Mouse (Mus musculus) lung, embryonic 14.5 days (tissue): ENCODE results near the gene Ntm. TPM values are rescaled to one million over a fixed set of nuclear protein-coding genes. Genes with fewer than 3 reads are reported as not detected.

Experiments used
- ATAC-seq: fragments of 200-750 bp; cut with Nextera tagmentation; 2 replicates; pipeline ENCODE4 v1.8.0; 2017; ENCODE audit warnings: mild to moderate bottlenecking, moderate TSS enrichment, moderate library complexity; ENCODE audit not compliant: insufficient read depth
- DNase-seq: peaks from one replicate; pipeline ENCODE4 v3.0.0-alpha.2; 2015
- H3K27ac ChIP-seq: fragments of 300-500 bp; sonication (generic); 2 replicates; pipeline ENCODE4 v1.5.1; 2014; ENCODE audit warnings: low read depth, mild to moderate bottlenecking, moderate library complexity
- H3K27me3 ChIP-seq: fragments of 300-500 bp; sonication (generic); 2 replicates; pipeline ENCODE4 v1.6.1; 2014; ENCODE audit warnings: low read length, control low read depth; ENCODE audit not compliant: insufficient read depth
- H3K36me3 ChIP-seq: fragments of 300-500 bp; sonication (generic); 2 replicates; pipeline ENCODE4 v1.6.1; 2014; ENCODE audit warnings: control low read depth; ENCODE audit not compliant: insufficient read depth
- H3K4me1 ChIP-seq: fragments of 300-500 bp; sonication (generic); 2 replicates; pipeline ENCODE4 v1.6.1; 2014; ENCODE audit warnings: antibody characterized with exemption, control low read depth; ENCODE audit not compliant: insufficient read depth
- H3K4me2 ChIP-seq: fragments of 300-500 bp; sonication (generic); 2 replicates; pipeline ENCODE4 v1.6.1; 2014; ENCODE audit warnings: mild to moderate bottlenecking
- H3K4me3 ChIP-seq: fragments of 300-500 bp; sonication (generic); 2 replicates; pipeline ENCODE4 v1.5.1; 2014; ENCODE audit warnings: low read depth, low read length
- H3K9ac ChIP-seq: fragments of 300-500 bp; sonication (generic); 2 replicates; pipeline ENCODE4 v1.6.1; 2014
- H3K9me3 ChIP-seq: fragments of 300-500 bp; sonication (generic); 2 replicates; pipeline ENCODE4 v1.6.1; 2016; ENCODE audit warnings: low read depth, low read length, control low read depth
- CTCF ChIP-seq: IDR thresholded peaks from 2 replicates; pipeline ENCODE4 v1.5.1; 2016; ENCODE audit warnings: antibody characterized with exemption, low read depth
- WGBS: fragments of 180-500 bp; shearing (Covaris S2); extraction: QIAGEN DNeasy Blood & Tissue Kit; methylation state at CpG from one replicate; pipeline ENCODE4 v1.1.7; 2014; 5-methylcytosine and 5-hydroxymethylcytosine counted together
- polyA plus RNA-seq: library from polyadenylated mRNA; unstranded; fragments of >200 nt; fragmentation: Nextera tagmentation; extraction: Ambion mirVana; gene quantifications from 2 replicates; pipeline ENCODE4 v1.2.1, GENCODE M21; 2014

Gene Ntm
- polyA plus RNA-seq, 1 experiment from 2014 or later = 22.1 TPM

DNA sequence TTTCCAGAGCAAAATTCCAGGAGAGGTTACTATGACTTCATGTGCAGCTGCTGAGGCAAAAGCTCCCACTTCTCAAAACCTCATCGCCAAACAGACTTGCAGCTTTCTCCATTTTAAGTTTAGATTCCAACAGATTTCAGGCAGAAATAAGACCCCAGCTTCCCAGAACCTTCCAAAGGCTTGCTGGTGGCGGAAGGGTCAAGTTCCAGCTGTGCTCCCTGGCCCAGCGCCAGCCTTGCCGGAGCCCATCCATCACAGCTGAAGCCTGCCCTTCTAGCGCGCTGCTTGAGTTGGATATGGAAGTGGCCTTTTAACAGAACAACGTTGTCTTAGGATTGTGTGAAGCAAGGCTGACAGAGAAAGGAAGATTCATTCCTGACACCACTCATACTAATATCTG, 534.6 kb downstream of the Ntm start:
- ATAC-seq = peak; percentile 94
- no peaks in the 10 kb centered on the region for H3K9me3 ChIP-seq
- H3K4me2 ChIP-seq = 0 out of 2 replicates have a peak overlapping the region, but pooled peaks have one; percentile 20
- H3K4me1 ChIP-seq = 0 out of 2 replicates have a peak, but pooled peaks cover 4% of the 10 kb centered on the region
- no peak for TF ChIP-seq CTCF
- no peak overlapping the region for H3K9ac ChIP-seq
- no peak overlapping the region for H3K4me3 ChIP-seq
- DNase-seq = peak; percentile 81
- H3K27ac ChIP-seq = no peak overlapping the region
- 3% methylated on average over 7 of the region's 7 CpGs for WGBS
- no peaks in the 10 kb centered on the region for H3K36me3 ChIP-seq
- no peaks in the 10 kb centered on the region for H3K27me3 ChIP-seq

DNA sequence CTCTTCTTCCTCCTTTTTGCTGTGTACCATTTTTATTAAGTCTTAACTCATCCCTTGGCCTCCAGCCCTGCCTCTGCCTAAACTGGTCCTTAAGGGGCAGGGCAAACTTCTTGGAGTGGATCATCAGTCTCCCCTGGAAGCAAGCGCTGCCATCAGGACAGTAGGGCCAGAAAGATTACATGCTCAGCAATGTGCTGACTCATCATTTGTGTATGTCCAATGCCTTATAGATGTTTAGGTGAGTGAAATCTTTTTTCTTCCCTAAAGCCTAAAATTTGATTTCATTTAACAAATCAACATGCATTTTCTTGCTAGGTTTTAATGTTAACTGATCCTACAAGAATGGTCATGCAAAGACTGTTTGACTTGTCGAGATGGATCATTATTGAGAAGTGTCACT, 536.7 kb downstream of the Ntm start:
- no peak overlapping the region for H3K9ac ChIP-seq
- no peak overlapping the region for H3K4me3 ChIP-seq
- H3K9me3 ChIP-seq = no peaks in the 10 kb centered on the region
- DNase-seq = no peak
- H3K27ac ChIP-seq = no peak overlapping the region
- no peaks in the 10 kb centered on the region for H3K27me3 ChIP-seq
- WGBS = 82% methylated on average over 2 of the region's 2 CpGs
- no peak overlapping the region for H3K4me2 ChIP-seq
- ATAC-seq = no peak
- no peak for TF ChIP-seq CTCF
- H3K36me3 ChIP-seq = no peaks in the 10 kb centered on the region
- 0 out of 2 replicates have a peak, but pooled peaks cover 4% of the 10 kb centered on the region for H3K4me1 ChIP-seq

DNA sequence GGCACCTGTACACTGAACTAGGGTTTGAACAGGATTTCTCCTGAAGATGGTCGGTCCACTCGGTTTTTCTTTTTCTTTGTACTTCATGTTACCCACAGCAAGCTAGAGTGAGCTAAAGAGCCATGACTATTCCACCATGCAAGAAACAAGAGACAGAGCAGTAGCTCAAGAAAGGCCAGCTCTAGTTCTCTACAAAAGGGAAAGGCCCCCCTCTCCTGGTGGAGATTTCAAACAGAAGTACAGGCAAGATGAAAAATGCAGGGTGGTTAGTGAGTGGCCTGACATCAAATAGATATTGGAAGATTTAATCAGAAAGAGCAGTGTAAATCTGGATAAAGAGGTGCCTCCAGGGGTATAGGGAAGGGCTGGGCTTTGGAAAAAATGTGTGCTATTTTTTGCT, 547.4 kb downstream of the Ntm start:
- Histone ChIP-seq H3K27me3 (peaks cover 19% of the 10 kb centered on the region), H3K36me3 (no peaks in the 10 kb centered on the region), H3K4me1 (no peaks in the 10 kb centered on the region), H3K27ac (no peak overlapping the region), H3K9me3 (no peaks in the 10 kb centered on the region), H3K4me2 (no peak overlapping the region), H3K4me3 (no peak overlapping the region), H3K9ac (no peak overlapping the region)
- ATAC-seq (no peak), DNase-seq (peak; percentile 27)
- TF ChIP-seq CTCF = peak; percentile 36; the same call in 1 of the 2 replicates
- 70% methylated on average over 2 of the region's 2 CpGs for WGBS

DNA sequence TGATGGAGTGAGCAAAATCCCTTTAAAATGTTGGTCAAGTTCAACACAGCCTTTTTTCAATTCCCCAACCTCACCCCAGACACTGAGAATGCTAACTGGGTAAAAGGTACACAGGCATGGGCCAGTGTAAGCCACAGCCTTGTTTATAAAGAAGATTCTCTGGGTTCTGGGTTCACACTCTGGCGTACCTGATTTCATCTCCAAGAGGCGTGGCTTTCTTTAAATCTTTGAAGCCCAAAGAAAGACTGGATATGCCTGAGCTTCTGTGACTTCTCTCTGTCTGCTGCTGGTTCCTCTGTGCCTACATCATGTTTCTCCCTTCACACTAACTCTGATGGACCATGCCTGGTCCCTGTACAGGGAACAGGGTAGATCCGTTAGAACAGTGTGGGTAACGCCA, 549.8 kb downstream of the Ntm start:
- Histone ChIP-seq H3K4me3 (no peak overlapping the region), H3K27ac (no peak overlapping the region), H3K4me1 (no peaks in the 10 kb centered on the region), H3K4me2 (peak overlapping the region; percentile 95), H3K36me3 (no peaks in the 10 kb centered on the region), H3K9me3 (no peaks in the 10 kb centered on the region), H3K27me3 (peaks cover 23% of the 10 kb centered on the region), H3K9ac (no peak overlapping the region)
- no peak for TF ChIP-seq CTCF
- WGBS = 69% methylated on average over 4 of the region's 4 CpGs
- DNase-seq = no peak
- no peak for ATAC-seq

DNA sequence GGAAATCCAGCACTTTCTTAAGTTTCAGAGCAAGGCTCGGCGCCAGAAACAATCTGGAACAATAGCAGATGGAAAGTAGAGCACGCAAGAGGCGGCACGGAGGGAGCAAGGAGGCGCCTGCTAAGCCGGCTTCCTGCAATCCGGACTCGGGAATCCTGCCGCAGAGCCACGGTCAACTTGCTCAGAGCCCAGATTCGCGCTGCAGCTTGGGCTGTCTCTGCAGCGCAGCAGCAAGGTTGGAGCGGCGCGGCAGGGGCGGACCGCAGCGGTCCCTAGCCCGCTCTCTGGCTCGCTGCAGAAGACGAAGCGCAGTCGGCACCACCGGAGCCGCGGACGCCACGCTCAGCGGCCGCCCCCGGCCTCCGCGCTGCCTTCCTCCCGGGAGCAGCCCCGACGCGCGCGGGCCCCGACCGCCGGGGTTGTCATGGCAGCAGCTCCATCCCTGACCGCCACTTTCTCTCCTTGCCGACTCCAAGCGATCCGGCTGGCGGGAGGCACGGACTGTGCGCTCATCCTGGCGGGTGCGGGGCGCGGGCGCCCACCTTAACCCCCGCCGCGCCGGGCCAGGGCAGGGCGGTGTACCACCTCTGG, 550.7 kb downstream of the Ntm start:
- no peak for TF ChIP-seq CTCF

DNA sequence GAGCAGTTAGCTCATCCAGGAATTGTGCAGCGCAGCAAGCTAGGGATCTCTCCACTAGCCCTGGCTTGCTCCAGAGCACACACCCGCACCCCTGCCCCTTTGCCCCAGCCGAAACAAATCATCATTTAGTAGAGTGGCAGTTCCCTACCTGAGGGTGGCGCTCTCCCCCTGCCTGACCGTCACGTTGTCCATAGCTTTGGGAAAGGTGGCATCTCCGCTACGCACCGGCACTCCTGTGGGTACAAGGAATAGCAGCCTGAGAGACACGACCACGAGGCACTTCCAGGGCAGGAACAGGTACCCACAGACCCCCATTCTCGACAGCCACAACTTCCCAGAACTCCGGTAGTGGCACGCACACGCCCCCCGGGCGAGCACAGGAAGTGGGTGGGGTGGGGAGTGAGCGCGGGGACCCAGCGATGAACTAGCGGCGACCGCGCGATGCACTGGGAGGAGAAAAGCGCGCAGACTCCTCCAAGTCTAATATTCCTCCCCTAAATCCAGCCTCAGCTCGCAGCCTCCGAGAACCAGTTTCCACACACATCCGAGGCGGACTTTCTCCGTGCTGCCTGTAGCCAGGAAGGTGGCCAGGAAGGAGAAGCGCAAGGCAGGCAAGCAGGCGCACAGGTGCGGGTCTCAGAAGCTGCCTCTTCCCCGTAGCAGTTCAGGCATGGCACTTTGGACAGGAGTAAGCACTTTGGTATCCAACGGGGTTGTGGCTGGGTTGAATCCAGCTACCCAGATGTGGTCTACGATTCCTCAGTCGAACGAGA, 551.3 kb downstream of the Ntm start:
- WGBS = under 1% methylated on average over 39 of the region's 40 CpGs
- Histone ChIP-seq H3K4me2 (peak overlapping the region; percentile 95), H3K36me3 (no peaks in the 10 kb centered on the region), H3K4me3 (peak overlapping the region; percentile 52), H3K9ac (peak overlapping the region; percentile 51), H3K4me1 (no peaks in the 10 kb centered on the region), H3K9me3 (no peaks in the 10 kb centered on the region), H3K27me3 (peaks cover 23% of the 10 kb centered on the region), H3K27ac (peak overlapping the region; percentile 83)
- ATAC-seq = peak; percentile 66
- TF ChIP-seq CTCF = peak; percentile 77
- peak; percentile 68 for DNase-seq

More for the DNA sequence above, 550.7 kb downstream of the Ntm start:
- Histone ChIP-seq H3K4me3 (peak overlapping the region; percentile 52), H3K4me2 (peak overlapping the region; percentile 95), H3K9me3 (no peaks in the 10 kb centered on the region), H3K4me1 (no peaks in the 10 kb centered on the region), H3K9ac (peak overlapping the region; percentile 51), H3K27ac (peak overlapping the region; percentile 83), H3K36me3 (no peaks in the 10 kb centered on the region), H3K27me3 (peaks cover 23% of the 10 kb centered on the region)
- ATAC-seq = peak; percentile 76
- DNase-seq = peak; percentile 80
- WGBS = under 1% methylated on average over 51 of the region's 61 CpGs

DNA sequence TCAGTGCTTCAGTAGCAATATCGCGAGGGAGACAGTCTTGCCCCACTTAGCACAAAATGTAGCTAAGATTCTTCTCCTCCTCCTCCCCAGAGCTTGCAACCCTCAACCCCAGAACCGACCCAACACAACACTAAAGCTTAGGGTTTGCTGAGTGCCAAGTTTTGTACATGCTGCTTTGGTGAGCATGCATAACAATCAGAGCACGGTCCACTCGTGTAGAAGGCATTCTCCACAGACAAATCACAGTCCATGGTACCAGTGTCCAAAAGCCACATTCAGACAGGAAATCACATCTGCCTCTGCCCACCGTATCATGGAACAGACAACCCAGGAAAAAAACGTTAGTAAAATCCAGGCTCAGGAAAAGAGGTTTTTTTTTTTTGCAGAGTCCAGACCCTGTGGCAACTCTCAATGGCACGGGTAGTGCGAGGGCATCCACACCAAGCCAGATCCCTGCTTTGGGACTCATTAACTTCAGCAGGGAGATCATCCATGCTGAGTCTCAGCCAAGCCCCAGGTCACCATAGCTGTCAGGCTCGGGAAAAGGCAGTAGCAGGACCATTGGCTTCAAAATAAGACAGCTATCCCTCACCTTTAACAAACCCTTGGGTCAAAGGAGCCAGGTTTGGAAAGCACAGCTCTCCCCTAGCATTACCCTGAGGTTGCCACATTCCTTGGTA, 552.1 kb downstream of the Ntm start:
- peak overlapping the region; percentile 51; the same call in 1 of the 2 replicates for H3K9ac ChIP-seq
- H3K4me3 ChIP-seq = peak overlapping the region; percentile 52
- no peaks in the 10 kb centered on the region for H3K4me1 ChIP-seq
- ATAC-seq = no peak
- 38% methylated on average over 10 of the region's 10 CpGs for WGBS
- TF ChIP-seq CTCF = no peak
- no peaks in the 10 kb centered on the region for H3K9me3 ChIP-seq
- H3K4me2 ChIP-seq = peak overlapping the region; percentile 95
- DNase-seq = no peak
- H3K27ac ChIP-seq = no peak overlapping the region
- peaks cover 23% of the 10 kb centered on the region for H3K27me3 ChIP-seq
- no peaks in the 10 kb centered on the region for H3K36me3 ChIP-seq
